Mouse (Mus musculus) testis, adult 2 months (tissue): ENCODE data around the gene Efna2.
"Not testable (repeated sequence)": the region's sequence is repeated elsewhere in the genome, so short reads cannot be mapped to it uniquely, and the experiment has no call there.

ENCODE experiments used
- CTCF ChIP-seq: fragments of 200-500 bp; IDR thresholded peaks from 2 replicates; pipeline ENCODE4 v1.5.1; 2012; ENCODE audit warnings: low read depth, mild to moderate bottlenecking, inconsistent platforms, low read length, moderate library complexity; ENCODE audit not compliant: control insufficient read depth, insufficient read depth, insufficient replicate concordance
- POLR2A ChIP-seq: fragments of 200-500 bp; IDR thresholded peaks from 2 replicates; pipeline ENCODE4 v1.6.1; 2012; ENCODE audit warnings: low read depth, mild to moderate bottlenecking, inconsistent platforms, low read length, moderate library complexity; ENCODE audit not compliant: control insufficient read depth

DNA sequence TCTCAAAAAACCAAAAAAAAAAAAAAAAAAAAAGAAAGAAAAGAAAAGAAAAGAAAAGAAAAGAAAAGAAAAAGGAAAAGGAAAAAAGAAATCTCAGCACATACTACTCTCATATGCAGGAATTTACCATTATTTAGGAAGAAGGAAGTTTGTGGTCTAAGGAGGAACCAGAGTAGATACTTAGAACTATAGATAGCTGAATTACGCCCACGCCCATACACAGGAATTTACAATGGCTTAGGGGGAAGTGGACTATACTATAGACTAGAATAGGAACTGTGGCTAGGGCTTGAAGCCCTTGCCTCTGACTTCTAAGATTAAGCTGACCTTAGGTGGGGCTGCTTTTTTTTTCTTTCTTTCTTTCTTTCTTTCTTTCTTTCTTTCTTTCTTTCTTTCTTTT is 43.9 kb downstream of the Efna2 start:
- not testable (repeated sequence) for TF ChIP-seq POLR2A, CTCF
